Mouse (Mus musculus) olfactory bulb, adult 2 months (tissue): ENCODE measurements around the gene Cspg5. TPM values are rescaled to one million over a fixed set of nuclear protein-coding genes. Genes with fewer than 3 reads are reported as not detected.
A peak's percentile ranks its signal among the peaks of the same experiment; 100 is the strongest.

Experiments
- H3K27ac ChIP-seq: fragments of 200-500 bp; 2 replicates; pipeline ENCODE4 v1.5.1; 2012; ENCODE audit warnings: low read depth, low read length; ENCODE audit not compliant: insufficient read depth
- H3K4me1 ChIP-seq: fragments of 200-500 bp; 2 replicates; pipeline ENCODE4 v1.6.1; 2012; ENCODE audit warnings: low read length; ENCODE audit not compliant: control insufficient read depth, insufficient read depth
- H3K4me3 ChIP-seq: fragments of 200-500 bp; 2 replicates; pipeline ENCODE4 v1.5.1; 2012; ENCODE audit warnings: mild to moderate bottlenecking, low read depth, low read length, moderate library complexity; ENCODE audit not compliant: insufficient read depth
- CTCF ChIP-seq: fragments of 200-500 bp; IDR thresholded peaks from 2 replicates; pipeline ENCODE4 v1.5.1; 2012; ENCODE audit warnings: low read depth, mild to moderate bottlenecking, low read length, moderate library complexity; ENCODE audit not compliant: insufficient read depth
- POLR2A ChIP-seq: fragments of 200-500 bp; IDR thresholded peaks from 2 replicates; pipeline ENCODE4 v1.6.1; 2012; ENCODE audit warnings: mild to moderate bottlenecking, low read depth, low read length, moderate library complexity; ENCODE audit not compliant: insufficient read depth
- WGBS: fragments of 180-500 bp; shearing (Covaris S2); methylation state at CpG from one replicate; pipeline ENCODE4 v1.1.7; 2018; 5-methylcytosine and 5-hydroxymethylcytosine counted together
- polyA plus RNA-seq: library from polyadenylated mRNA; stranded (reverse); fragments of >200 nt; gene quantifications from 2 replicates; pipeline ENCODE4 v1.2.4, GENCODE M21; 2012; ENCODE audit warnings: low replicate concordance; ENCODE audit not compliant: missing spikeins, insufficient read depth, insufficient read length

Gene Cspg5
- polyA plus RNA-seq, 1 experiment = 129 TPM

DNA sequence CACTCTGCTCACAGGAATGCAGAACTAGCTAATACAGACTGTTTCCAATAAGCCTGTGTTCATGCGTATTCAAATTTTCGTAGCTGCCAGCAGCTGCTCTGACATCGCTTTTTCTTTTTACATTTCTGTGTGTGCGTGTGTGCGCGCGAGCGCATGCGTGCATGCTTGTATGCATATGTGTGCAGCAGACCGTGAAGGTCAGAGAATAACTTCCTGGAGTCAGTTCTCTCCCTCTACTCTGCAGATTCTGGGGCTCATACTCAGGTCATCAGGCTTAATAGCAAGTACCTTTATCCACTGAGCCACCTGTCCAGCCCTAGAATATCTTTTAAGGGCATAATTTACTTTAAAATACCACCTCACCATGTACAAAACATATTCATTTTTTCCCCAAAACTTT, 24.8 kb downstream of the Cspg5 start:
- no peak overlapping the region for H3K4me3 ChIP-seq
- H3K27ac ChIP-seq = no peak overlapping the region
- peaks cover under 1% of the 10 kb centered on the region; the same call in 1 of the 2 replicates for H3K4me1 ChIP-seq
- WGBS = 82% methylated on average over 10 of the region's 10 CpGs
- TF ChIP-seq POLR2A = no peak
- TF ChIP-seq CTCF = no peak

- WGBS = 94% methylated on average over 3 of the region's 3 CpGs
- TF ChIP-seq POLR2A (no peak), CTCF (no peak)
- no peak overlapping the region for H3K4me3 ChIP-seq
- no peaks in the 10 kb centered on the region for H3K4me1 ChIP-seq
- H3K27ac ChIP-seq = no peak overlapping the region
Observed at GRCm38 (mm10) chr9:110272330-110272729, 28.7 kb downstream of the Cspg5 start.

DNA sequence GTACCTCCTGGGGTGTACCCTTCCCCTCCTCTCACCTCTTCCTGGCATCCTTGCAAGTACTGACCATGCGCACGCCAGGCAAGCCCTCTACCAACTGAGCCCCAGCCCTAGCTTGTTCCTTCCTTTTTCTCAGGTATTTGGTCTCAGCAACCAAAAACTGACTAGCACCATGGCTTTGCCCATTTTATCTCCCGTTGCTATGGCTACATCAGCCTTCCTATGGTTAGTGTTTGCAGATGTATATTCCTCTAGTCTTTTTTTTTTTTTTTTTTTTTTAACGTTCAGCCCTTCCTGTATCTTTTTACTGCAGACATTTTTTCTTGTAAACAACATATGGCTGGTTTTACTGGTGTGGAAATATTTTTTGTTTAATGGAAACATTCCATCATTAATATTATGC, 29.9 kb downstream of the Cspg5 start:
- H3K4me3 ChIP-seq = no peak overlapping the region
- no peak for TF ChIP-seq POLR2A
- TF ChIP-seq CTCF = no peak
- 69% methylated on average over 4 of the region's 4 CpGs for WGBS
- no peaks in the 10 kb centered on the region for H3K4me1 ChIP-seq
- no peak overlapping the region for H3K27ac ChIP-seq

DNA sequence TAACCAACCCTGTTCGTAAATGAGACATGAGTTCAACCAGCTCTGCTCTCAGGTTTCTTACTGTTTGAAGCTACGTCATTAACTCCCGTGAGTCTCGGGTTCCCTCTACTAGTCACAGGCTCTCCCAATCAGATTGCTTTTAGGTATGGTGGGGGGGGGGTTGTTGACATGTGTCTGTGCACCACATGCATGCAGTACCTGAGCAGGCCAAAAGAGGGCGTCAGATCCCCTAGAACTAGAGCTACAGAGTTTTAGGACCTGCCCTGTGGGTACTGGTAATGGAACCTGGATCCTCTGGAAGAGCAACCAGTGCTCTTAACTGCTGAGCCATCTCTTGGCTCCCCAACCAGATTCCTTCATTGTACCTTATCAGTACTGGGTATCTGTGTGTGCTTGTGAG, 32.3 kb downstream of the Cspg5 start:
- H3K27ac ChIP-seq = no peak overlapping the region

GRCm38 (mm10) chr9:110277431-110277881, 33.9 kb downstream of the Cspg5 start:
- TF ChIP-seq CTCF (no peak), POLR2A (no peak)
- 52% methylated on average over 8 of the region's 8 CpGs for WGBS
- Histone ChIP-seq H3K4me3 (no peak overlapping the region), H3K27ac (peak overlapping the region; percentile 8; the same call in 1 of the 2 replicates), H3K4me1 (no peaks in the 10 kb centered on the region)

More for the DNA sequence above, 32.3 kb downstream of the Cspg5 start:
- TF ChIP-seq POLR2A (no peak), CTCF (no peak)
- H3K4me3 ChIP-seq = no peak overlapping the region
- 90% methylated on average over 5 of the region's 5 CpGs for WGBS
- no peaks in the 10 kb centered on the region for H3K4me1 ChIP-seq

GRCm38 (mm10) chr9:110284075-110284697, 40.6 kb downstream of the Cspg5 start:
- Histone ChIP-seq H3K27ac (no peak overlapping the region), H3K4me1 (no peaks in the 10 kb centered on the region), H3K4me3 (no peak overlapping the region)
- TF ChIP-seq CTCF (no peak), POLR2A (no peak)
- 95% methylated on average over 10 of the region's 10 CpGs for WGBS

- Histone ChIP-seq H3K27ac (peak overlapping the region; percentile 4; the same call in 1 of the 2 replicates), H3K4me1 (no peaks in the 10 kb centered on the region), H3K4me3 (no peak overlapping the region)
- 50% methylated on average over 7 of the region's 7 CpGs for WGBS
- TF ChIP-seq POLR2A (no peak), CTCF (no peak)
Observed at GRCm38 (mm10) chr9:110287321-110287924, 43.8 kb downstream of the Cspg5 start.

DNA sequence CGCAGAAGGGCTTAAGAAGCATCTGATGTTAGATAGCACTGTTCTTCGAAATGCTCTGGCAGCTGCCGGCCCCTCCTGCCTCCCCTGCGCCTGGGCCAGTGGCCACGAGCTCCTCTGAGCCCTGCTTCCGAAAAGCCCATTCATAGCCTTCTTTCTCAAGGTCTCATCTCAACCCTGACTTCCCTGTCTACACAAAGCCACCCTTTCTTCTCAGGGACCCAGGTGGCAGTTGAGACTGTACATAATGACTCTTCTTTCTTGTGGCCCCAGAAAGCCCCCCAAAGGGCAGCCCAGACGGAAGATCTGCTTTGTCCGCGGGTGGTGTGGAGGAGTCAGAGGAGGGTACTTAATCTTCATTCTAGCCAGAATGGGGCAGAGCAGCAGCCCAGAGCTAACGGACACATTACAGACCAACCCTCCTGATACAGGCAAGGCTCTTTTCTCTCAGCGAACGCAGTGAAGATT, 49.7 kb downstream of the Cspg5 start:
- Histone ChIP-seq H3K4me1 (peaks cover 11% of the 10 kb centered on the region; the same call in 1 of the 2 replicates), H3K4me3 (no peak overlapping the region), H3K27ac (no peak overlapping the region)
- 49% methylated on average over 12 of the region's 12 CpGs for WGBS
- TF ChIP-seq POLR2A (no peak), CTCF (no peak)

DNA sequence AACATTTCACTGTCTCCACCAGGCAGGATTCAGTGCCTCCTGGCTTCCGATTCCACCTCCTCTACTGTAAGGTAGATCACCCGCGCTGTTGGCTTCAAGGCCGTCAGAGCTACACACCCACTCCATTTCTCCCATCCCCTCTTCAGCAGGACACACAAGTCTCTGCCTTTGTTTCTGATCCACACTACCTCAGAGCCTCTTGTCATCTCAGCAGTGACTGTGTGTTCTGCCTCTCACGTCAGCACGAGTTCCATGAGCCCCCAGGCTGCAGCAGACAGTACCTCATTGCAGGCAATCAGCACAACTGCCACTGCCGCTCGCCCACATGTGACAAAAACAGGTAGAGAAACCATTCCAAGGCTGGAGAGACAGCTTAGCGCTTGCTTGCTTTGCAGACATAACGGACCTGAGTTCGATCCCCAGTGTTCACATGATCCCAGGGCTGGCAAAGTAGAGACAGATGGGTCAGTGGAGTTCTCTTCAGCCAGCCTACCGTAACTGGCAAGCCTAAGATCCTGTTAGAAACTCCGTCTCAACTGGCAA, 50.4 kb downstream of the Cspg5 start:
- TF ChIP-seq POLR2A (no peak), CTCF (no peak)
- no peak overlapping the region for H3K27ac ChIP-seq
- WGBS = 78% methylated on average over 13 of the region's 13 CpGs
- H3K4me1 ChIP-seq = peaks cover 11% of the 10 kb centered on the region; the same call in 1 of the 2 replicates
- H3K4me3 ChIP-seq = no peak overlapping the region
